ENCODE assay signal across 8 mouse cellular contexts in genomic region chr3:108571443-108572294, GRCm38 (mm10). TPM values are rescaled to one million over a fixed set of nuclear protein-coding genes. Genes with fewer than 3 reads are reported as not detected.
DNase-seq lines count a peak whose midpoint lies in the region; ATAC-seq and TF ChIP-seq lines count a peak whose summit lies in the region.

TSS of gene Taf13 (plus strand) at chr3:108571698.

- no peak for TF ChIP-seq CTCF in C2C12 (IDR thresholded peaks at IDR 0.05; ENCODE audit: control insufficient read depth, insufficient read depth, insufficient read length)
- TF ChIP-seq CTCF in brain, embryonic 14.5 days (IDR thresholded peaks at IDR 0.05; ENCODE audit: borderline replicate concordance, extremely low read depth, insufficient read depth, insufficient read length): no peak
- no peak for TF ChIP-seq CTCF in kidney, postnatal 0 days (IDR thresholded peaks at IDR 0.05; ENCODE audit: low read depth)

- H3K4me2 ChIP-seq in heart, embryonic 12.5 days: peak within 1 kb of the TSS; percentile 85
- peak within 1 kb of the TSS; percentile 68 for H3K4me2 ChIP-seq in kidney, postnatal 0 days (ENCODE audit: low read length)
- H3K4me2 ChIP-seq in liver, embryonic 11.5 days: peak within 1 kb of the TSS; percentile 92
- peak within 1 kb of the TSS; percentile 59 for H3K4me2 ChIP-seq in stomach, embryonic 14.5 days (replicated peaks; ENCODE audit: low read depth, low read length)

- peaks cover 25% of the 10 kb centered on the region for H3K79me2 ChIP-seq in C2C12 (ENCODE audit: control insufficient read depth, insufficient read depth)

- peak within 1 kb of the TSS; percentile 69; the same call in 1 of the 2 replicates for H3K27ac ChIP-seq in heart, embryonic 12.5 days (ENCODE audit: poor library complexity, severe bottlenecking)
- H3K27ac ChIP-seq in kidney, postnatal 0 days: 0 out of 2 replicates have a peak within 1 kb of the TSS, but pooled peaks have one; percentile 48
- H3K27ac ChIP-seq in liver, embryonic 11.5 days (ENCODE audit: low read depth, low read length): 0 out of 2 replicates have a peak within 1 kb of the TSS, but pooled peaks have one; percentile 27
- peak within 1 kb of the TSS; percentile 2; the same call in 1 of the 2 replicates for H3K27ac ChIP-seq in stomach, embryonic 14.5 days (ENCODE audit: low read length)

- peak within 1 kb of the TSS; percentile 95 for H3ac ChIP-seq in C2C12 (ENCODE audit: control insufficient read depth, insufficient read length, low read depth)

- 1% methylated on average over 42 of the region's 42 CpGs for WGBS in heart, embryonic 12.5 days
- under 1% methylated on average over 42 of the region's 42 CpGs for WGBS in kidney, postnatal 0 days
- WGBS in liver, embryonic 11.5 days: 2% methylated on average over 42 of the region's 42 CpGs
- WGBS in stomach, embryonic 14.5 days: 2% methylated on average over 42 of the region's 42 CpGs

- ATAC-seq in heart, embryonic 12.5 days (ENCODE audit: insufficient number of reproducible peaks, low FRiP score): peak; percentile 100
- peak; percentile 99 for ATAC-seq in kidney, postnatal 0 days (replicated peaks; ENCODE audit: low FRiP score, low read depth)
- ATAC-seq in liver, embryonic 11.5 days (replicated peaks; ENCODE audit: low FRiP score): peak; percentile 98
- peak; percentile 99 for ATAC-seq in stomach, embryonic 14.5 days (ENCODE audit: insufficient number of reproducible peaks, insufficient read depth, low FRiP score, low read depth)

- DNase-seq in brain, embryonic 14.5 days (ENCODE audit: low read depth): peak; percentile 99
- DNase-seq in kidney, postnatal 0 days (ENCODE audit: low spot score): peak; percentile 98
- DNase-seq in liver, embryonic 11.5 days (ENCODE audit: low spot score): peak; percentile 92
- peak; percentile 98 for DNase-seq in naive thymus-derived CD4-positive, alpha-beta T cell, adult 2 months (ENCODE audit: low read depth)

- H3K9me3 ChIP-seq in erythroblast, embryonic 14.5 days (ENCODE audit: control insufficient read depth, low read length): no peaks in the 10 kb centered on the region
- H3K9me3 ChIP-seq in heart, embryonic 12.5 days (replicated peaks): no peaks in the 10 kb centered on the region
- H3K9me3 ChIP-seq in kidney, postnatal 0 days (replicated peaks; ENCODE audit: low read length): no peaks in the 10 kb centered on the region
- no peaks in the 10 kb centered on the region for H3K9me3 ChIP-seq in liver, embryonic 11.5 days (ENCODE audit: control insufficient read depth, low read length)
- H3K9me3 ChIP-seq in stomach, embryonic 14.5 days (ENCODE audit: control insufficient read depth, low read depth, low read length): no peaks in the 10 kb centered on the region

- H3K79me3 ChIP-seq in C2C12 (ENCODE audit: low read depth): peaks cover 3% of the 10 kb centered on the region

- H3K4me1 ChIP-seq in erythroblast, embryonic 14.5 days (ENCODE audit: control insufficient read depth): peaks cover 25% of the 10 kb centered on the region
- peaks cover 4% of the 10 kb centered on the region; the same call in 1 of the 2 replicates for H3K4me1 ChIP-seq in heart, embryonic 12.5 days (replicated peaks)
- peaks cover 9% of the 10 kb centered on the region for H3K4me1 ChIP-seq in kidney, postnatal 0 days (replicated peaks; ENCODE audit: insufficient read depth, low read length)
- H3K4me1 ChIP-seq in liver, embryonic 11.5 days (replicated peaks; ENCODE audit: control insufficient read depth, insufficient read depth, low read length): peaks cover 5% of the 10 kb centered on the region
- 0 out of 2 replicates have a peak, but pooled peaks cover 2% of the 10 kb centered on the region for H3K4me1 ChIP-seq in stomach, embryonic 14.5 days (ENCODE audit: control insufficient read depth, insufficient read depth, low read length)

- H3K9ac ChIP-seq in heart, embryonic 12.5 days: peak within 1 kb of the TSS; percentile 80
- peak within 1 kb of the TSS; percentile 68 for H3K9ac ChIP-seq in kidney, postnatal 0 days (ENCODE audit: low read depth, low read length)
- H3K9ac ChIP-seq in liver, embryonic 11.5 days (ENCODE audit: low read depth, low read length): peak within 1 kb of the TSS; percentile 86
- H3K9ac ChIP-seq in stomach, embryonic 14.5 days (replicated peaks; ENCODE audit: low read depth, low read length): peak within 1 kb of the TSS; percentile 49

- peaks cover 4% of the 10 kb centered on the region for H3K27me3 ChIP-seq in C2C12 (ENCODE audit: control insufficient read depth, insufficient read depth, insufficient read length)
- H3K27me3 ChIP-seq in erythroblast, embryonic 14.5 days (ENCODE audit: control insufficient read depth): peaks cover 15% of the 10 kb centered on the region
- H3K27me3 ChIP-seq in heart, embryonic 12.5 days (replicated peaks): peaks cover 13% of the 10 kb centered on the region; the same call in 1 of the 2 replicates
- no peaks in the 10 kb centered on the region for H3K27me3 ChIP-seq in kidney, postnatal 0 days (ENCODE audit: insufficient read depth, low read length)
- H3K27me3 ChIP-seq in liver, embryonic 11.5 days (replicated peaks; ENCODE audit: control insufficient read depth, insufficient read depth, low read length): 0 out of 2 replicates have a peak, but pooled peaks cover 2% of the 10 kb centered on the region
- H3K27me3 ChIP-seq in stomach, embryonic 14.5 days (ENCODE audit: control insufficient read depth, insufficient read depth, low read length): no peaks in the 10 kb centered on the region

- no peaks in the 10 kb centered on the region for H3K36me3 ChIP-seq in C2C12 (ENCODE audit: control insufficient read depth, insufficient read depth)
- no peaks in the 10 kb centered on the region for H3K36me3 ChIP-seq in erythroblast, embryonic 14.5 days (ENCODE audit: control insufficient read depth)
- H3K36me3 ChIP-seq in heart, embryonic 12.5 days: no peaks in the 10 kb centered on the region
- H3K36me3 ChIP-seq in kidney, postnatal 0 days (ENCODE audit: insufficient read depth, low read length): no peaks in the 10 kb centered on the region
- H3K36me3 ChIP-seq in liver, embryonic 11.5 days (ENCODE audit: control insufficient read depth, insufficient read depth, low read length): no peaks in the 10 kb centered on the region
- no peaks in the 10 kb centered on the region for H3K36me3 ChIP-seq in stomach, embryonic 14.5 days (ENCODE audit: control insufficient read depth, insufficient read depth, low read length)

- peak; percentile 98; the same call in 1 of the 2 replicates for TF ChIP-seq POLR2A in brain, embryonic 14.5 days (IDR thresholded peaks at IDR 0.05; ENCODE audit: borderline replicate concordance, extremely low read depth, insufficient read depth, insufficient read length, poor library complexity, severe bottlenecking)

- H3K4me3 ChIP-seq in C2C12 (ENCODE audit: insufficient read depth, poor library complexity, severe bottlenecking): peak within 1 kb of the TSS; percentile 75
- H3K4me3 ChIP-seq in erythroblast, embryonic 14.5 days (replicated peaks): peak within 1 kb of the TSS; percentile 93
- H3K4me3 ChIP-seq in heart, embryonic 12.5 days: peak within 1 kb of the TSS; percentile 67
- H3K4me3 ChIP-seq in kidney, postnatal 0 days (replicated peaks; ENCODE audit: low read depth, low read length): peak within 1 kb of the TSS; percentile 67
- peak within 1 kb of the TSS; percentile 80 for H3K4me3 ChIP-seq in liver, embryonic 11.5 days (ENCODE audit: low read depth, low read length)
- H3K4me3 ChIP-seq in stomach, embryonic 14.5 days (ENCODE audit: low read depth, low read length): peak within 1 kb of the TSS; percentile 50

TF ChIP-seq in C2C12, 6 proteins besides CTCF, POLR2A, EP300 and RAD21:
- TF ChIP-seq MAX (IDR thresholded peaks at IDR 0.05) (peak; percentile 35), MYOG (IDR thresholded peaks at IDR 0.05; ENCODE audit: control insufficient read depth, extremely low read depth, insufficient read length) (no peak)

RNA-seq across cellular contexts. Expression of gene Taf13, which starts in this region (rescaled TPM):
- polyA plus RNA-seq in C2C12 (2012; fragmentation: generic; extraction: Trizol): 12.3 TPM
- 24.0 and 28.0 TPM in 2 replicates for polyA plus RNA-seq in brain, embryonic 14.5 days (2012; rRNA removed)
- 0.03 TPM in 1 of 2 replicates, not detected in the other for polyA plus RNA-seq in erythroblast, embryonic 14.5 days (2012)
- polyA plus RNA-seq in heart, embryonic 12.5 days (2016; fragmentation: Nextera tagmentation; extraction: Ambion mirVana): 28.9 and 33.1 TPM in 2 replicates
- 38.3 and 40.8 TPM in 2 replicates for polyA plus RNA-seq in kidney, postnatal 0 days (2015; fragmentation: Nextera tagmentation; extraction: Ambion mirVana)
- 21.7 and 23.2 TPM in 2 replicates for polyA plus RNA-seq in liver, embryonic 11.5 days (2014; fragmentation: Nextera tagmentation; extraction: Ambion mirVana)
- polyA plus RNA-seq in stomach, embryonic 14.5 days (2014; fragmentation: Nextera tagmentation; extraction: Ambion mirVana): 44.5 and 46.8 TPM in 2 replicates

Comparison
In these comparisons a context has a peak if more than half of its experiments do, and no peak if none do; other contexts are left out.
1. Peak in every context shown above with its lines: DNase-seq, ATAC-seq, H3K4me3 ChIP-seq and H3K27ac ChIP-seq.
2. RNA of gene Taf13 (polyA plus RNA-seq): 44.5 to 46.8 TPM in stomach, embryonic 14.5 days, 38.3 to 40.8 TPM in kidney, postnatal 0 days, 28.9 to 33.1 TPM in heart, embryonic 12.5 days, 24.0 to 28.0 TPM in brain, embryonic 14.5 days, 21.7 to 23.2 TPM in liver, embryonic 11.5 days and 12.3 TPM in C2C12 (single experiment); 0.03 TPM in erythroblast, embryonic 14.5 days; every median in the first group is over 10 times any median in the second.
3. H3K27ac ChIP-seq: peak in every context shown above with its lines; median percentile 69 in heart, embryonic 12.5 days; 48 in kidney, postnatal 0 days; 27 in liver, embryonic 11.5 days; 2 in stomach, embryonic 14.5 days.